Mouse (Mus musculus) liver, adult 2 months (tissue): ENCODE results near the gene Sel1l3. TPM values are rescaled to one million over a fixed set of nuclear protein-coding genes. Genes with fewer than 3 reads are reported as not detected.

Experiments
- DNase-seq: peaks from one replicate; pipeline ENCODE4 v3.0.0-alpha.2; 2011; ENCODE audit warnings: low read depth, low spot score; ENCODE audit errors: extremely low read depth
- H3K27ac ChIP-seq: fragments of 200-500 bp; replicated peaks from 2 replicates; pipeline ENCODE4 v1.5.1; 2012; ENCODE audit warnings: low read depth, mild to moderate bottlenecking, control low read depth, inconsistent platforms, low read length; ENCODE audit not compliant: insufficient read depth
- H3K27me3 ChIP-seq: fragments of 200-500 bp; 2 replicates; pipeline ENCODE4 v1.6.1; 2012; ENCODE audit warnings: mild to moderate bottlenecking, moderate library complexity, low read length, inconsistent platforms; ENCODE audit not compliant: control insufficient read depth, insufficient read depth
- H3K36me3 ChIP-seq: fragments of 200-500 bp; 2 replicates; pipeline ENCODE4 v1.6.1; 2012; ENCODE audit warnings: low read length, inconsistent platforms; ENCODE audit not compliant: control insufficient read depth, insufficient read depth
- H3K4me1 ChIP-seq: fragments of 200-500 bp; 2 replicates; pipeline ENCODE4 v1.6.1; 2011; ENCODE audit warnings: low read length; ENCODE audit not compliant: control insufficient read depth, insufficient read depth
- H3K4me3 ChIP-seq: fragments of 200-500 bp; 2 replicates; pipeline ENCODE4 v1.5.1; 2011; ENCODE audit warnings: low read depth, mild to moderate bottlenecking, control low read depth, low read length, moderate library complexity; ENCODE audit not compliant: insufficient read depth
- H3K79me2 ChIP-seq: fragments of 200-500 bp; 2 replicates; pipeline ENCODE4 v1.6.1; 2012; ENCODE audit warnings: inconsistent platforms, mild to moderate bottlenecking, low read length, moderate library complexity; ENCODE audit not compliant: control insufficient read depth, insufficient read depth
- H3K9ac ChIP-seq: fragments of 200-500 bp; 2 replicates; pipeline ENCODE4 v1.6.1; 2012; ENCODE audit warnings: low read depth, mild to moderate bottlenecking, control low read depth, inconsistent platforms, low read length
- CTCF ChIP-seq: fragments of 200-500 bp; IDR thresholded peaks from 2 replicates; pipeline ENCODE4 v1.5.1; 2011; ENCODE audit warnings: low read depth, low read length, control low read depth
- POLR2A ChIP-seq: fragments of 200-500 bp; IDR thresholded peaks from 2 replicates; pipeline ENCODE4 v1.6.1; 2011; ENCODE audit warnings: low read length, control low read depth; ENCODE audit not compliant: insufficient read depth; ENCODE audit errors: extremely low read depth
- WGBS: fragments of 180-500 bp; shearing (Covaris S2); methylation state at CpG from one replicate; pipeline ENCODE4 v1.1.7; 2018; 5-methylcytosine and 5-hydroxymethylcytosine counted together
- polyA plus RNA-seq: library from polyadenylated mRNA; depleted of rRNA; stranded (reverse); fragments of >200 nt; gene quantifications from 2 replicates; pipeline ENCODE4 v1.2.3, GENCODE M21; 2012
- total RNA-seq: library from RNA; depleted of rRNA; stranded (reverse); fragments of >200 nt; gene quantifications from 2 replicates; pipeline ENCODE4 v1.2.3, GENCODE M21; 2014

Sel1l3 gene
- total and polyA plus RNA-seq, 2 experiments, result 4.9 to 8.2 TPM

DNA sequence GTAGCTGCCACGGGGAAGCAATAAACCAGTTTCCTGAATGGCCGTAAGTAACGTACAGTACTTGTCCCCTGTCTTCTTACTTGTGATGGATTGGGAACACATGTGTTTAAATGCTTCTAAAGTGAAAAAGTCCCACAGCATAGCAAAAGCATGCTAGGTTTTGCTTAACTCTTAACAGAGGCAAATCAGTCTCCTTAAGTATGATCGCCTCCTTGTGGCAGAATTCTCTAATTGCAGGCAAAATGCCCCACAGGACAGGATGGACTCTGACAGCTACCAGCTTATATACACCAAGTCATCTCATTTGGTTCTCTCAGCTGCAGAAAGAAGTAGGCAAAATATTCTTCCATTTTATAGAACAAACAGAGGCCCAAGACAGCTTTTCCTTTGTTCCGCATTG is 100.8 kb downstream of the Sel1l3 start:
- no peak for DNase-seq
- 96% methylated on average over 5 of the region's 5 CpGs for WGBS
- Histone ChIP-seq H3K4me1 (no peaks in the 10 kb centered on the region), H3K4me3 (no peak overlapping the region), H3K27ac (no peak overlapping the region), H3K9ac (no peak overlapping the region), H3K27me3 (no peaks in the 10 kb centered on the region), H3K79me2 (no peaks in the 10 kb centered on the region), H3K36me3 (peaks cover 49% of the 10 kb centered on the region)
- TF ChIP-seq POLR2A (no peak), CTCF (no peak)

DNA sequence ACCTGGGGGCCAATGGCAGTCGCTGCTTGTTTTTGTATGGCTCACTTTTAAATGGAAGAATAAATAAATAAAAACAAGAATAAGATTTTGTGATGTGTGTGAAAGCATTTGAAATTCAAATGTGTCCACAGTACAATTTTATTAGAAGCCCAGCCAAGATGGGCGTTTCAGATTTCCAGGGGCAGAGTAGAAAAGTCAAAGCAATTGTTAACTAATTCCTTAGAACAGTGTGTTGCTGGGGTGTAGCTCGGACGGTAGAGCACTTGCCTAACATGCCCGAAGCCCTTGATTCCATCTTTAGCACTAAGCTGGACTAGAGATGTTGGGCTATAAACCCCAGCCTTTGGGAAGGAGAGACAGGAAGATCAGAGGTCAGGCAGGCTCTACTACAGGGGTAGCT is 102.7 kb downstream of the Sel1l3 start:
- no peak overlapping the region for H3K27ac ChIP-seq

DNA sequence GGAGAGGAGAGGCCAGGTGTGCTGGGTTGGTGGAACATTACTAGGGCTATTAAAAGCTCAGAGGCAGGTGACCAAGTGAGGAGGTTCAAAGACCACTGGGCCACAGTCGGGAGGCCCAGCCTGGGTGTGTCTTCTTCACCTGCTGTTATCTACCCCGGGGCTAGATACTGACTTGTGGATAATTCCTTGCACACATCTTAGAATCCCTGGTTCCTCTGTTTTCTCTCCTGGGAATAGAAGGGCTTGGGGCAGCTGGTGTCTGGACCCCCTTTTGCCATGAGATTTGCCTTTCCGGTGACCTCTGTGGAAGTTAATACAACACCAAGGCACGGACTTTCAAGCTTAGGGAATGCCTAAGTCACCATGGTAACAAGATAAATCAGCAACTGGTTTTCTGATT is 103.5 kb downstream of the Sel1l3 start:
- 64% methylated on average over 4 of the region's 4 CpGs for WGBS
- H3K27ac ChIP-seq, result no peak overlapping the region

More for the DNA sequence above, 102.7 kb downstream of the Sel1l3 start:
- H3K79me2 ChIP-seq, result no peaks in the 10 kb centered on the region
- DNase-seq, result no peak
- H3K9ac ChIP-seq, result no peak overlapping the region
- WGBS, result 85% methylated on average over 5 of the region's 5 CpGs
- H3K27me3 ChIP-seq, result no peaks in the 10 kb centered on the region
- TF ChIP-seq CTCF (no peak), POLR2A (no peak)
- peaks cover 32% of the 10 kb centered on the region for H3K36me3 ChIP-seq
- H3K4me3 ChIP-seq, result no peak overlapping the region
- H3K4me1 ChIP-seq, result no peaks in the 10 kb centered on the region

DNA sequence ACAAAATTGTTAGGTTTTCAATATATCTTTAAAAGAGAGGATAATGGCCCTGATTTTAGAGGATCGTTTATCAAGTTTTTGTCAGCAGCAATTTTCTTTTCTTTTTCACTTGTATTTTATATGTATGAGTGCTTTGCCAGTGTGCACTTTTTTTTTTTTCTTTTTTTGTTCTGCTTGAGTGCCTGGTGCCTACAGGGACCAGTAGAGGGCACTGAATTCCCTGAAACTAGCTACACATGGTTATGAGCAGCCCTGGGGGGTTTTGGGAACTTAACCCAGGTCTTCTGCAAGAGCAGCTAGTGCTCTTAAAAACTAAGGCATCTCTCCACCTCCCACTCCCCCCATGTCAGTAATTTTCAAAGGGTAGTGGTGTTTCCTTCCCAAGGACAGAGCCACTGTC is 105.1 kb downstream of the Sel1l3 start:
- 80% methylated on average over 1 of the region's 1 CpGs for WGBS
- H3K27ac ChIP-seq, result no peak overlapping the region

More for the DNA sequence above, 103.5 kb downstream of the Sel1l3 start:
- TF ChIP-seq CTCF, result no peak
- no peak for TF ChIP-seq POLR2A
- no peaks in the 10 kb centered on the region for H3K79me2 ChIP-seq
- H3K9ac ChIP-seq, result no peak overlapping the region
- H3K4me1 ChIP-seq, result no peaks in the 10 kb centered on the region
- H3K4me3 ChIP-seq, result no peak overlapping the region
- peaks cover 26% of the 10 kb centered on the region for H3K36me3 ChIP-seq
- no peak for DNase-seq
- H3K27me3 ChIP-seq, result no peaks in the 10 kb centered on the region

DNA sequence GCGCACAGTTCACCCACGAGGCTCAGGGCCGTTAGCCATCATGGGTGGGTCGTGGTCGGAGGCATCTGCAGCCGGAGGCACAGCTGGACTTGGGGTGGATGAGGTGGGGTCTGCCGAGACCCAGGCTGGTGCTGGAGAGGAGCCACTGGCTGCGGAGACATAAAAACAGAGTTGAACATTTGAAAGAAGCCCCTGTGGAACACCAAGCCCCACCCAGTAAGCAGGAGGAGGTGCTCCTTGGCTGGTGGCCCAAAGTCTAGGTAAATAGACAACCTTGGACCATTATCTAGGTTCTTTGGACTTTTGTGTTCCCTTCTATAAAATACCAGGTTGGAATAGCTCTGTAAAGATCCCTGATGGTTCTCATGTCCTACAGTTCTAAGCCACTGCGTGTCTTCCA is 105.7 kb downstream of the Sel1l3 start:
- 83% methylated on average over 9 of the region's 9 CpGs for whole genome bisulfite sequencing
- H3K27ac ChIP-seq, result no peak overlapping the region
- no peaks in the 10 kb centered on the region for H3K27me3 ChIP-seq
- no peak for DNase-seq
- no peaks in the 10 kb centered on the region for H3K4me1 ChIP-seq
- no peaks in the 10 kb centered on the region for H3K79me2 ChIP-seq
- H3K36me3 ChIP-seq, result peaks cover 7% of the 10 kb centered on the region
- no peak overlapping the region for H3K9ac ChIP-seq
- H3K4me3 ChIP-seq, result no peak overlapping the region
- TF ChIP-seq CTCF (no peak), POLR2A (no peak)

More for the DNA sequence above, 105.1 kb downstream of the Sel1l3 start:
- TF ChIP-seq POLR2A (no peak), CTCF (no peak)
- Histone ChIP-seq H3K4me1 (no peaks in the 10 kb centered on the region), H3K36me3 (peaks cover 14% of the 10 kb centered on the region), H3K79me2 (no peaks in the 10 kb centered on the region), H3K9ac (no peak overlapping the region), H3K4me3 (no peak overlapping the region), H3K27me3 (no peaks in the 10 kb centered on the region)
- DNase-seq, result no peak

DNA sequence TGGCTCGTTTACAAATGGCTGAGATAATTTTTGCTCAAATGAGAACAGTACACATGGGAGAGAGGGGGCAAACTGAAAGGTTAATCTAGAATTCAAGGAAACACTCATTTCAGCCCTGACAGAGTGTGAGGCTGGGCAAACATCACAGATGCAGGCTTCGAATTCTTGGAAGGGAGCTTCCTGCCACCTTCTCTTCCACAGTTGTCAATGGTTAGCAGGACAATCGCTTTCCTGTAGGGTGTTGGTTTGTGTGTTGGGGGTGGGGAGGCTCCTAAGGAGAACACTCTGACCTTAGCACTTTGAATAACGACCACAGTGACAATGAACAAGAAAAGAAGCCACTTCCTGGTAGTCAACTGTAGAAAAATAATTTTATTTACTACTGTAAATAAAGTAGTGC is 107.0 kb downstream of the Sel1l3 start:
- DNase-seq, result no peak
- H3K27ac ChIP-seq, result no peak overlapping the region
- WGBS, result 38% methylated on average over 4 of the region's 4 CpGs
- no peaks in the 10 kb centered on the region for H3K4me1 ChIP-seq
- no peaks in the 10 kb centered on the region for H3K79me2 ChIP-seq
- no peaks in the 10 kb centered on the region for H3K27me3 ChIP-seq
- H3K36me3 ChIP-seq, result no peaks in the 10 kb centered on the region; the same call in 1 of the 2 replicates
- no peak for TF ChIP-seq CTCF
- TF ChIP-seq POLR2A, result no peak
- no peak overlapping the region for H3K4me3 ChIP-seq
- H3K9ac ChIP-seq, result no peak overlapping the region
